Mouse (Mus musculus): ENCODE data around the gene Hoxa7.

DNA sequence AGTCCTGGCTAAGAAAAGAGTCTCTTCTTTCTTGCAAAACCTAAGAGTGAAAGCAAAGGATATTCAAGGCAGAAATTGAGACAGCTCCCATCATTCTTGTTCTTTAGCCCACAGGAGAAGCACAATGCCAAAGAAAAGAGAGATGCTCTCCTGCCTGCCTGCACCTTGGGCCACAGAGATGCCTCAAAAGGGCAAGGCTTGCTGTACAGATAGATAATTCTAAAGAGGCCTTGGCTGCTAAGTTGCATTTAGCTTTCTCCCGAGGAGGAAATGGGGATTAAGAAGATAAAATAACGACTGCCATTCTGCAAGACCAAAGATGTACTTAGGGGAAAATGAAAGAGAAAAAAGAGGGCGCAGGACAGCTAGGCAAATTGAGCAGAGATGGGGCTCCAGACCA is 25.3 kb upstream of the Hoxa7 start:
- TF ChIP-seq RAD21 (IDR thresholded peaks at IDR 0.05; ENCODE audit: low read depth, low read length) (no peak), ZC3H11A (IDR thresholded peaks at IDR 0.05; ENCODE audit: low read depth, low read length) (no peak), TAL1 (IDR thresholded peaks at IDR 0.05; ENCODE audit: low read length) (no peak), MXI1 (IDR thresholded peaks at IDR 0.05; ENCODE audit: low read depth, low read length) (no peak), CTCF (IDR thresholded peaks at IDR 0.05 in 2 of 3, conservative IDR thresholded peaks at IDR 0.05 in 1 of 3; ENCODE audit: control insufficient read depth in 1 of 3, insufficient read depth in 1 of 3, low read depth in 2 of 3, low read length in 3 of 3, poor library complexity in 1 of 3, severe bottlenecking in 1 of 3) (no peak), MAX (IDR thresholded peaks at IDR 0.05; ENCODE audit: low read length) (no peak), RCOR1 (IDR thresholded peaks at IDR 0.05; ENCODE audit: low read depth, low read length) (no peak), USF1 (IDR thresholded peaks at IDR 0.05; ENCODE audit: low read depth, low read length) (no peak), POLR2AphosphoS5 (IDR thresholded peaks at IDR 0.05; ENCODE audit: borderline replicate concordance, low read depth, low read length) (no peak), POLR2A (IDR thresholded peaks at IDR 0.05; ENCODE audit: control insufficient read depth in 1 of 2, insufficient read depth in 1 of 2, low read depth in 1 of 2, low read length in 2 of 2, poor library complexity in 1 of 2) (no peak), TCF12 (IDR thresholded peaks at IDR 0.05; ENCODE audit: low read depth, low read length) (no peak), SIN3A (IDR thresholded peaks at IDR 0.05; ENCODE audit: low read length) (no peak), EP300 (IDR thresholded peaks at IDR 0.05; ENCODE audit: low read depth in 1 of 2, low read length in 2 of 2) (no peak)
